ENCODE assay signal across 12 mouse cellular contexts in genomic region chr3:138856946-138857345, GRCm38 (mm10).
DNase-seq lines count a peak whose midpoint lies in the region; ATAC-seq lines count a peak whose summit lies in the region.
"Had no signal": no experiment of that assay in that cellular context is flagged by ENCODE, and none has a peak within 500 bp of the region (broad histone marks: within the 10 kb centered on the region; RNA-seq: fewer than 3 reads in every experiment).

No protein-coding gene starts in this region.

- H3K36me3 ChIP-seq in forebrain, embryonic 12.5 days (replicated peaks): no peaks in the 10 kb centered on the region
- H3K36me3 ChIP-seq in limb, embryonic 10.5 days: no peaks in the 10 kb centered on the region
- no peaks in the 10 kb centered on the region for H3K36me3 ChIP-seq in kidney, embryonic 14.5 days (ENCODE audit: control insufficient read depth, insufficient read depth, low read length)

- peaks cover 88% of the 10 kb centered on the region for H3K4me1 ChIP-seq in forebrain, embryonic 12.5 days
- peaks cover 80% of the 10 kb centered on the region for H3K4me1 ChIP-seq in limb, embryonic 10.5 days
- peaks cover 32% of the 10 kb centered on the region for H3K4me1 ChIP-seq in kidney, embryonic 14.5 days (ENCODE audit: control insufficient read depth, insufficient read depth, low read length)

- H3K4me3 ChIP-seq in forebrain, embryonic 12.5 days (replicated peaks): no peak overlapping the region
- no peak overlapping the region for H3K4me3 ChIP-seq in limb, embryonic 10.5 days
- no peak overlapping the region for H3K4me3 ChIP-seq in kidney, embryonic 14.5 days (ENCODE audit: low read length)

- H3K4me2 ChIP-seq in forebrain, embryonic 12.5 days: no peak overlapping the region
- H3K4me2 ChIP-seq in kidney, embryonic 14.5 days (replicated peaks; ENCODE audit: low read depth, low read length): no peak overlapping the region

- peak overlapping the region; percentile 57; the same call in 1 of the 2 replicates for H3K27ac ChIP-seq in forebrain, embryonic 12.5 days
- H3K27ac ChIP-seq in limb, embryonic 10.5 days: peak overlapping the region; percentile 84
- H3K27ac ChIP-seq in kidney, embryonic 14.5 days (ENCODE audit: low read depth, low read length): no peak overlapping the region

- ATAC-seq in forebrain, embryonic 12.5 days (ENCODE audit: low FRiP score): no peak
- no peak for ATAC-seq in kidney, embryonic 14.5 days (ENCODE audit: low FRiP score, low TSS enrichment)

- whole genome bisulfite sequencing in forebrain, embryonic 12.5 days: 48% methylated on average over 4 of the region's 4 CpGs
- 73% methylated on average over 4 of the region's 4 CpGs for WGBS in limb, embryonic 10.5 days
- 71% methylated on average over 4 of the region's 4 CpGs for WGBS in kidney, embryonic 14.5 days

- H3K9me3 ChIP-seq in forebrain, embryonic 12.5 days: no peaks in the 10 kb centered on the region
- no peaks in the 10 kb centered on the region for H3K9me3 ChIP-seq in limb, embryonic 10.5 days (replicated peaks)
- H3K9me3 ChIP-seq in kidney, embryonic 14.5 days (ENCODE audit: control insufficient read depth, low read length): no peaks in the 10 kb centered on the region

- peak; percentile 23 for DNase-seq in embryo, embryonic 10.5 days (ENCODE audit: low spot score)
- no peak for DNase-seq in embryo, embryonic 10 days (ENCODE audit: low spot score)
- DNase-seq in limb, embryonic 10.5 days (ENCODE audit: low spot score): no peak
- DNase-seq in neural tube, embryonic 10.5 days (ENCODE audit: extremely low spot score, low spot score): peak; percentile 28
- DNase-seq in heart, adult 8-10 months (ENCODE audit: low spot score): no peak
- DNase-seq in testis, postnatal 10 days (ENCODE audit: low spot score): no peak
- DNase-seq: cerebellum, adult 11 months; gastrocnemius, postnatal 10 days; lung, adult 18-20 months; thymus, adult 2 months had no signal

- no peaks in the 10 kb centered on the region for H3K27me3 ChIP-seq in forebrain, embryonic 12.5 days
- H3K27me3 ChIP-seq in limb, embryonic 10.5 days (ENCODE audit: low read depth, poor library complexity, severe bottlenecking): no peaks in the 10 kb centered on the region
- no peaks in the 10 kb centered on the region for H3K27me3 ChIP-seq in kidney, embryonic 14.5 days (ENCODE audit: control insufficient read depth, insufficient read depth, low read length)

- no peak overlapping the region; the same call in 1 of the 2 replicates for H3K9ac ChIP-seq in forebrain, embryonic 12.5 days
- no peak overlapping the region for H3K9ac ChIP-seq in kidney, embryonic 14.5 days (ENCODE audit: low read depth, low read length)

Comparison
In these comparisons a context has a peak if more than half of its experiments do, and no peak if none do; other contexts are left out.
1. DNase-seq: peak in embryo, embryonic 10.5 days (single experiment) and neural tube, embryonic 10.5 days (single experiment); none in embryo, embryonic 10 days (single experiment), limb, embryonic 10.5 days (single experiment), heart, adult 8-10 months (single experiment) and testis, postnatal 10 days (single experiment).